Mouse (Mus musculus) lung, embryonic 15.5 days (tissue): ENCODE measurements around the gene Tlcd1. TPM values are rescaled to one million over a fixed set of nuclear protein-coding genes. Genes with fewer than 3 reads are reported as not detected.

Source experiments
- ATAC-seq: fragments of 200-750 bp; cut with Nextera tagmentation; 2 replicates; pipeline ENCODE4 v1.8.0; 2017; ENCODE audit warnings: moderate number of reproducible peaks, borderline replicate concordance; ENCODE audit not compliant: low FRiP score, low TSS enrichment; ENCODE audit errors: extremely low read depth
- H3K27ac ChIP-seq: fragments of 300-500 bp; sonication (generic); 2 replicates; pipeline ENCODE4 v1.5.1; 2015; ENCODE audit warnings: moderate library complexity, mild to moderate bottlenecking, inconsistent platforms
- H3K27me3 ChIP-seq: fragments of 300-500 bp; sonication (generic); 2 replicates; pipeline ENCODE4 v1.6.1; 2015; ENCODE audit warnings: inconsistent platforms
- H3K36me3 ChIP-seq: fragments of 300-500 bp; sonication (generic); 2 replicates; pipeline ENCODE4 v1.6.1; 2015; ENCODE audit warnings: inconsistent platforms
- H3K4me1 ChIP-seq: fragments of 300-500 bp; sonication (generic); 2 replicates; pipeline ENCODE4 v1.6.1; 2015; ENCODE audit warnings: inconsistent platforms
- H3K4me2 ChIP-seq: fragments of 300-500 bp; sonication (generic); 2 replicates; pipeline ENCODE4 v1.6.1; 2015; ENCODE audit warnings: inconsistent platforms, mild to moderate bottlenecking, moderate library complexity
- H3K4me3 ChIP-seq: fragments of 300-500 bp; sonication (generic); 2 replicates; pipeline ENCODE4 v1.5.1; 2015; ENCODE audit warnings: mild to moderate bottlenecking, inconsistent platforms
- H3K9ac ChIP-seq: fragments of 300-500 bp; sonication (generic); 2 replicates; pipeline ENCODE4 v1.6.1; 2015; ENCODE audit warnings: inconsistent platforms
- H3K9me3 ChIP-seq: fragments of 300-500 bp; sonication (generic); 2 replicates; pipeline ENCODE4 v1.6.1; 2016; ENCODE audit warnings: inconsistent platforms
- WGBS: fragments of 180-500 bp; shearing (Covaris S2); methylation state at CpG from one replicate; pipeline ENCODE4 v1.1.7; 2015; 5-methylcytosine and 5-hydroxymethylcytosine counted together
- polyA plus RNA-seq: library from polyadenylated mRNA; unstranded; fragments of >200 nt; fragmentation: Nextera tagmentation; extraction: Ambion mirVana; gene quantifications from 2 replicates; pipeline ENCODE4 v1.2.1, GENCODE M21; 2015

Gene Tlcd1
- polyA plus RNA-seq, 1 experiment from 2014 or later: 22.9 TPM

- H3K27ac ChIP-seq: peak overlapping the region; percentile 98; the same call in 1 of the 2 replicates
- H3K4me3 ChIP-seq: peak overlapping the region; percentile 81; the same call in 1 of the 2 replicates
- 0 out of 2 replicates have a peak overlapping the region, but pooled peaks have one; percentile 3 for H3K9ac ChIP-seq
- no peak for ATAC-seq
- H3K9me3 ChIP-seq: no peaks in the 10 kb centered on the region
- 44% methylated on average over 4 of the region's 4 CpGs for WGBS
- H3K27me3 ChIP-seq: no peaks in the 10 kb centered on the region
- peak overlapping the region; percentile 76 for H3K4me2 ChIP-seq
- peaks cover 55% of the 10 kb centered on the region for H3K4me1 ChIP-seq
- H3K36me3 ChIP-seq: peaks cover 46% of the 10 kb centered on the region
Measured at GRCm38 (mm10) chr11:78161968-78162367, 14.5 kb upstream of the Tlcd1 start.

DNA sequence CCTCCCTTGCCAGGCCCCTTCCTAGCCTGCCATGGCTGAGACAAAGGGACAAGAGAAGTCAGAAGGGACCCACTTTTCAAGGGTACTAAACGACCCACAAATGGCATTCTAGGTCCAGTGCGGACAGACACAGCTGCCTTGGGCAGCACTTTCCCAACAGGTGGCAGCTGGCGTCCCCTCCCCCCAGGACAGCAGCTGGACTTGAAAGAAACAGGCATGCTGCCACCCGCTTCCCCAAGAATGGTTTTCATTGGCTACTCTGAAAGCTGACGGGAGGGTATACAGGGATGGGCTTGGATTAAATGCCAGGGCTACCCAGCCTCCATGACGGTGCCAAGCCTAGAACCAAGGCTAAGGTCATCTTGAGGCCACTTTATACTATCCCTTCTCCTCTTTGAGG, 14.0 kb upstream of the Tlcd1 start:
- no peaks in the 10 kb centered on the region for H3K9me3 ChIP-seq
- H3K4me1 ChIP-seq: peaks cover 55% of the 10 kb centered on the region
- peak overlapping the region; percentile 76 for H3K4me2 ChIP-seq
- H3K36me3 ChIP-seq: peaks cover 41% of the 10 kb centered on the region
- H3K9ac ChIP-seq: peak overlapping the region; percentile 98; the same call in 1 of the 2 replicates
- no peaks in the 10 kb centered on the region for H3K27me3 ChIP-seq
- 40% methylated on average over 6 of the region's 6 CpGs for WGBS
- peak overlapping the region; percentile 98 for H3K27ac ChIP-seq
- no peak for ATAC-seq
- peak overlapping the region; percentile 81 for H3K4me3 ChIP-seq

DNA sequence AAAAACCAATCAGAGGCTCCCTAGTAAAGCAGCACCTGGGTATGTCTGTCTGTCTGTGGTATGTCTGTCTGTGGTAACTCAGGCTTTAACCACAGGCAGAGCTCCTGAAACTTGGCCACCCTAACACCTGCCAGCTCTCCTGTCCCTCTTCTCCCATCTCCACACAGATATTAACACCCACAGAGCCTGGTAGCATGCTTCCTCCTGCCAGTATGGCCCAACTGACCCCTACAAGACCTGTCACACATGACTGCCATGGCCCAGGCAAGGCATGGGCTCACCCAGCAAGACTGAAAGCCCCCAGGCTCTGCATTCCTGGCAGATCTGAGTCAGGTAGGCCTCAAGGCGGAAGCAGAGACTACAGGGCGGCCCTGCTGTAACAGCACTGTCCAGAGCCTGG, 13.5 kb upstream of the Tlcd1 start:
- no peak for ATAC-seq
- Histone ChIP-seq H3K4me1 (peaks cover 55% of the 10 kb centered on the region), H3K4me2 (peak overlapping the region; percentile 76), H3K36me3 (peaks cover 36% of the 10 kb centered on the region), H3K4me3 (peak overlapping the region; percentile 81), H3K9me3 (no peaks in the 10 kb centered on the region), H3K9ac (peak overlapping the region; percentile 98), H3K27me3 (no peaks in the 10 kb centered on the region), H3K27ac (peak overlapping the region; percentile 98)
- 58% methylated on average over 2 of the region's 2 CpGs for WGBS

DNA sequence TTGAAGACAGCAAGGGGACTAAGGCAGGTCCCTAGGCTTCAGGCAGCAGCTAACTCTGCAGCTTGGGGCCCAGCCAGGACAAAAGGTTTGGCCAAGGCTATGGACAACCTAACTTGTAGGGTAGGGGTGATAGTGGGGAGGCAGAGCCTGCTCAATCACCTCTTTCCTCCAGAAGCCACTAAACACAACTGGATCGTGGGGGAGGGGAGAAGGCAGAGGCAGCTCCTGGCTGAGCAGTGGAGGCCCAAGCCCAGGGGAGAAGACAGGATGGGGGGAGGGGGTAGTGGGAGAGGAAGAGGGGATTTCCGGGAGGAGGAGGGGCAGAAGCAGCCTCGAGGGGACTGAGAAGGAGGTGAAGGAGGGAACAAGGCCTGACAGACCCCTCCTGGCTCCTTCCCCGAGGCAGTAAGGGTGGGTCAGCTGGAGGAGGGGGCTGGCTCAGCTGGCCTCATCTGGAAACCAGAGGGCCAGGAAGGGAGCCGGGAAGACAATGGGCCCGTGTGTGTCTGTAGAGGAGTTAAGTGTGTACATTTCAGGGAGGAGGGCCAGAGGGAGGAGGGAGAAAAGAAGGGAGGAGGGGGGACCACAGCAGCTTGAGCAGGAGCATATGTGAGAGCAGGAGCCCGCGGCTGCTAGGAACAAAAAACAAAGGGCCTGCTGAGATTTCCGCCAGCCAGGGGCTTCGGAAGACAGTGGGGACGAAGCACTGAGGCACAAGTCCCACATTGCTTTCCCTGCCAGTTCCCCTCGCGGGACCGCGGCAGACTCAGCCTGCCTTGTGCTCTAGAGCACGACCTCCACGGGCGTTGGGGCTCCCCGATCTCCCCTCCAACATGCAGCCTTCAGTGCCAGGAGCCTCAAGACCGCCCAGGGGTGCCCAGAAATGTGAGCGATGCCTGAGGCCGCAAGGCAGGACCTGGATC, 12.6 kb upstream of the Tlcd1 start:
- Histone ChIP-seq H3K4me2 (peak overlapping the region; percentile 76), H3K27me3 (no peaks in the 10 kb centered on the region), H3K36me3 (peaks cover 27% of the 10 kb centered on the region), H3K4me3 (peak overlapping the region; percentile 81), H3K9me3 (no peaks in the 10 kb centered on the region), H3K9ac (peak overlapping the region; percentile 98), H3K4me1 (peaks cover 55% of the 10 kb centered on the region), H3K27ac (peak overlapping the region; percentile 98)
- peak; percentile 61 for ATAC-seq
- 1% methylated on average over 22 of the region's 22 CpGs for WGBS

- Histone ChIP-seq H3K9ac (peak overlapping the region; percentile 98), H3K27ac (peak overlapping the region; percentile 98), H3K36me3 (peaks cover 24% of the 10 kb centered on the region), H3K4me2 (peak overlapping the region; percentile 76), H3K9me3 (no peaks in the 10 kb centered on the region), H3K4me3 (peak overlapping the region; percentile 81), H3K4me1 (peaks cover 53% of the 10 kb centered on the region), H3K27me3 (no peaks in the 10 kb centered on the region)
- no peak for ATAC-seq
- under 1% methylated on average over 14 of the region's 14 CpGs for WGBS
Measured at GRCm38 (mm10) chr11:78164604-78164923, 11.9 kb upstream of the Tlcd1 start.

- under 1% methylated on average over 78 of the region's 78 CpGs for WGBS
- H3K27ac ChIP-seq: peak within 1 kb of the TSS; percentile 98
Measured at GRCm38 (mm10) chr11:78164924-78165760, 11.4 kb upstream of the Tlcd1 start, which contains the start of gene Traf4. Traf4 (minus strand) TSS chr11:78165589.

DNA sequence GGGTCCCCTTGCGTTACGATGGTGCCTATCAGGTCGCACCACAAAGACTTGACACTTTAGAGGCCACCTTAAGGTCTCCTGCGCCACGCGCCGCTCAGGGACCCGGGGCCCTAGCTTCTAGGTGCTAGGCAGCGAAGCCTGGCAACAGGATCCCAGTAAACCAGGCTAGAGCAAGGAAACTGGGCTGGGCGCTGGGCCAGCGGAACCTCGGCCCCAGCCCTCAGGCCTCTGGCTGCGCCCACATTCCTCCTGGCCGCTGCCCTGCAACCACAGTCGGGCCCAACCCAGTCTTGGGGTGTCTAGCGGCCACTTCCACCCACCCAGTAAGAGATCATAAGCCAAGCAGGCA, 10.8 kb upstream of the Tlcd1 start:
- no peaks in the 10 kb centered on the region for H3K9me3 ChIP-seq
- H3K27ac ChIP-seq: peak overlapping the region; percentile 98
- WGBS: under 1% methylated on average over 16 of the region's 16 CpGs
- peak overlapping the region; percentile 98 for H3K9ac ChIP-seq
- peak overlapping the region; percentile 76 for H3K4me2 ChIP-seq
- peak; percentile 28 for ATAC-seq
- H3K4me3 ChIP-seq: peak overlapping the region; percentile 81
- peaks cover 12% of the 10 kb centered on the region; the same call in 1 of the 2 replicates for H3K36me3 ChIP-seq
- H3K27me3 ChIP-seq: no peaks in the 10 kb centered on the region
- peaks cover 41% of the 10 kb centered on the region for H3K4me1 ChIP-seq

More at GRCm38 (mm10) chr11:78164924-78165760, 11.4 kb upstream of the Tlcd1 start, which contains the start of gene Traf4:
- Histone ChIP-seq H3K4me2 (peak within 1 kb of the TSS; percentile 76), H3K36me3 (peaks cover 18% of the 10 kb centered on the region), H3K4me1 (peaks cover 47% of the 10 kb centered on the region), H3K9me3 (no peaks in the 10 kb centered on the region), H3K27me3 (no peaks in the 10 kb centered on the region), H3K9ac (peak within 1 kb of the TSS; percentile 98), H3K4me3 (peak within 1 kb of the TSS; percentile 81)
- peak; percentile 82 for ATAC-seq

DNA sequence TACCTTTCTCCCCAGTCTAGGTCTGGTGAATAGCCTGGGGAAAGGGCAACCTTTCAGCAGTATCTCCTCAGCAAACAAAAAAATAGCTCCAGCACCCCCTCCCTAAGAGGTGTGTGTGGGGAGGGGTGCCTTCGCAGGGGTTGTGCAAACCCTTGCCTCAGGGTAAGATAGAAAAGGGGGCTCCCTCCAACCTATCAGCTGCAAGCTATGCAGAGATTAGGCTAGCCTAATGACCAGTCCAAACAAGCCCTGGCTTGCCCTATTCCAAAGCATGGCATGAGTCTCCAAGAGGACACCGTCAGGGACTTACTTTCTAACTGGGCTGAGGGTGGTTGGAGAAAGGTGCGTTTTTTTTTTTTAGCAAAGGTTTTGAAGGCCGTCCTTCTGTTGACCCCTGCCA, 10.3 kb upstream of the Tlcd1 start:
- Histone ChIP-seq H3K4me2 (peak overlapping the region; percentile 76), H3K9ac (peak overlapping the region; percentile 98), H3K36me3 (peaks cover 8% of the 10 kb centered on the region; the same call in 1 of the 2 replicates), H3K27ac (peak overlapping the region; percentile 98), H3K4me3 (peak overlapping the region; percentile 81), H3K9me3 (no peaks in the 10 kb centered on the region), H3K4me1 (peaks cover 37% of the 10 kb centered on the region), H3K27me3 (no peaks in the 10 kb centered on the region)
- ATAC-seq: no peak
- WGBS: 34% methylated on average over 4 of the region's 4 CpGs

DNA sequence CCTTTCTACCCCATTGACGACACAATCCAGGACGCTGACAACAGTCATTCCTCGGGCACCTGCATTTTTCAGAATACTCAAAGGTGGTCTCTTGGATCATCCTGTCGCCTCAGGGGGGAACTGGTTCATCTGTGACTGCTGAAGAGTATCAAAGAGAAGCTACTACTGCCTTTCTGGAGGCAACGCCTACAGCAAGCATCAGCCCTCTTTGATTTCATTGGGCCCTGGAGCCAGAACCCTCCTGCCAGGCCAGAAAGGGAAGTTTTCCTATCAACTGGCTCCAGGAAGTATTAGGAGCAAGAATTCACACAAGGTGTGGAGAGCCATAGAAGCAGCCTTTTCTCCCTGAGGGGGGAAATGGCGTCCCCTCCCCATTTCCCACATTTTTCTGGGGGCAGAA, 9.9 kb upstream of the Tlcd1 start:
- Histone ChIP-seq H3K9me3 (no peaks in the 10 kb centered on the region), H3K4me3 (no peak overlapping the region), H3K27ac (peak overlapping the region; percentile 98), H3K9ac (no peak overlapping the region), H3K36me3 (peaks cover 5% of the 10 kb centered on the region; the same call in 1 of the 2 replicates), H3K27me3 (no peaks in the 10 kb centered on the region), H3K4me2 (no peak overlapping the region), H3K4me1 (peaks cover 33% of the 10 kb centered on the region)
- 68% methylated on average over 6 of the region's 6 CpGs for WGBS
- ATAC-seq: no peak

DNA sequence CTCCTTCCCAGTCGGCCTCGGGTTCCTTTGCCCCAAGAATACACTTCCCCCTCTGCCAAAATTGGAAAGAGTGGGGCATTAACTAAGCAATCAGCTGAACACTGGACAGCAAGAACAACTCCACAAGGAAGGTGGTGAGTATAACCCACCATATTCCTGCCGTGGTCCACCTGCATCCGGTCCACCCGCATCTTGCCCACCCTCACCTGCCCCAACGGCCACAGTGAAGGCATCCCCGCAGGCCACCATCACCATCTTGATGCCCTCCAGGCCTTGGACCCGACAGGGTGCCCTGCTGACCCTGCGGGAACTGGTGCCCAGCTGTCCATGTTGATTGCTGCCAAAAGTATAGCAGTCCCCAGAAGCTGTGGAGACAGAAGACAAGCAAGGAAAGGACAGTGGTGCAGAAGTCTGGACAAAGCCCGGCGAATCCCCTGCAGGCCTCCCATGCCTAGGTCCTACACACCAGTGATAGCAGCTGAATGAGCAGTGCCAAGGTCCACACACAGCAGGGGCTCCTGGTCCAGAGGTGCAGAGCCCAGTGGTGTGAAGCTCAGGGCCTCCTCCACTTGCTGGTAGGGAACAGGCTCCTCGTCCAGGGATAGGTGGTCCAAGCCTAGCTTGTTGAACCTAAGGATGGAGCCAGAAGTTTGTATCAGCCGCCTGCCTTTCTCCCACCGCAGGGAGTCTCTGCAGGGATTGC, 9.1 kb upstream of the Tlcd1 start:
- Histone ChIP-seq H3K36me3 (no peaks in the 10 kb centered on the region), H3K27me3 (no peaks in the 10 kb centered on the region), H3K9ac (no peak overlapping the region), H3K4me1 (peaks cover 26% of the 10 kb centered on the region), H3K27ac (no peak overlapping the region), H3K4me3 (no peak overlapping the region), H3K9me3 (no peaks in the 10 kb centered on the region), H3K4me2 (no peak overlapping the region)
- no peak for ATAC-seq
- 88% methylated on average over 14 of the region's 14 CpGs for WGBS
